Mouse (Mus musculus): Measurements from ENCODE around the gene Dusp27.

DNA sequence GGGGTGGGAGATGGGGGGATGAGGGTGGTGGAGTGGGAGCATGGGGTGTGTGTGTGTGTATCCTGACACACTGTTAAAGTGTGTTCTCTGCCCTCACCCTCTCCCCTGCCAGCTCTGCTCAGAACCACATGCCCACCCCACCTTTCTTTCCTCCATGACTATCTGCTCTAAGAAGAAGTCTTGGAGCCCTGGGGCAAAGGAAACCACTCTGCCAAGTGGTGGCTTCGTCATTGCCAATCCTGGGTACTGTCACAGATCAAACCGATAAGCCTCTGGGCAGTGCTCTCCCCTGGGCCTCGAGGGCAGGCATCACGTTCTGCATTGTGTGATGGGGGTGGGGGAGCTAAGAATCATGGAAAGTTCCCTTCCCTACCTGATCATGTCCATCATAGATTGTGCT is 4.6 kb upstream of the Dusp27 start:
- TF ChIP-seq CTCF (IDR thresholded peaks at IDR 0.05; ENCODE audit: extremely low read depth, insufficient read length, insufficient replicate concordance, low read depth, low read length) (no peak), POLR2A (IDR thresholded peaks at IDR 0.05; ENCODE audit: low read depth, low read length) (no peak)

All from small intestine, adult 2 months (tissue).